Mouse (Mus musculus) urinary bladder, adult 2 months (tissue): ENCODE data around the gene Npdc1. TPM values are rescaled to one million over a fixed set of nuclear protein-coding genes. Genes with fewer than 3 reads are reported as not detected.

Source experiments
- DNase-seq: peaks from one replicate; pipeline ENCODE4 v3.0.0; 2022; ENCODE audit warnings: low spot score
- polyA plus RNA-seq: library from polyadenylated mRNA; depleted of rRNA; stranded (reverse); fragments of >200 nt; gene quantifications from 2 replicates; pipeline ENCODE4 v1.2.3, GENCODE M21; 2012; rRNA removed

The Npdc1 gene
- polyA plus RNA-seq: 103 and 126 TPM in 2 replicates

GRCm38 (mm10) chr2:25399051-25399450 is at the start of gene Npdc1:
Gene Npdc1, plus strand, starts transcription at chr2:25399351.
- DNase-seq: no peak

- no peak for DNase-seq
These were observed 49.7 kb upstream of the Npdc1 start for GRCm38 (mm10) chr2:25349499-25349898.

- DNase-seq: no peak
These were observed 48.5 kb upstream of the Npdc1 start for GRCm38 (mm10) chr2:25350701-25351100.

- DNase-seq: no peak
These were observed 44.9 kb upstream of the Npdc1 start for GRCm38 (mm10) chr2:25354211-25354610.

GRCm38 (mm10) chr2:25355419-25356066 is 43.6 kb upstream of the Npdc1 start:
- no peak for DNase-seq

- DNase-seq: no peak
These were observed 42.7 kb upstream of the Npdc1 start, which contains the start of gene Dpp7 for GRCm38 (mm10) chr2:25356208-25357079. Gene Dpp7, minus strand, starts transcription at chr2:25356359.

- DNase-seq: no peak
These were observed 39.3 kb upstream of the Npdc1 start for GRCm38 (mm10) chr2:25359848-25360247.

- DNase-seq: no peak
These were observed 35.5 kb upstream of the Npdc1 start for GRCm38 (mm10) chr2:25363478-25364178.

GRCm38 (mm10) chr2:25364313-25364712 is 34.8 kb upstream of the Npdc1 start:
- no peak for DNase-seq

- DNase-seq: no peak
These were observed 34.4 kb upstream of the Npdc1 start for GRCm38 (mm10) chr2:25364761-25365090.

GRCm38 (mm10) chr2:25365091-25365761 is 33.9 kb upstream of the Npdc1 start, which contains the start of gene Uap1l1:
Gene Uap1l1, minus strand, starts transcription at chr2:25365682.
- DNase-seq: peak; percentile 60

GRCm38 (mm10) chr2:25369996-25370395 is 29.2 kb upstream of the Npdc1 start:
- no peak for DNase-seq

- DNase-seq: peak; percentile 61
These were observed 27.1 kb upstream of the Npdc1 start, which contains the start of gene Sapcd2 for GRCm38 (mm10) chr2:25371764-25372643. Gene Sapcd2, plus strand, starts transcription at chr2:25372321.

GRCm38 (mm10) chr2:25372644-25373391 is 26.3 kb upstream of the Npdc1 start:
- no peak for DNase-seq

- DNase-seq: no peak
These were observed 25.7 kb upstream of the Npdc1 start for GRCm38 (mm10) chr2:25373431-25373830.

- no peak for DNase-seq
These were observed 22.6 kb upstream of the Npdc1 start for GRCm38 (mm10) chr2:25376589-25376988.

GRCm38 (mm10) chr2:25384492-25384891 is 14.7 kb upstream of the Npdc1 start:
- DNase-seq: no peak

GRCm38 (mm10) chr2:25391266-25391665 is 7.9 kb upstream of the Npdc1 start:
- DNase-seq: no peak

- no peak for DNase-seq
These were observed 4.6 kb upstream of the Npdc1 start for GRCm38 (mm10) chr2:25394281-25395221.
